Mouse (Mus musculus) adrenal gland (tissue): ENCODE data around the gene Erg.

ENCODE experiments used
- intact Hi-C: fragments of 180-260 bp; cut with DNase I; formaldehyde crosslinking; loops from one replicate; pipeline ENCODE4 v1.15.1; 2025

Gene Erg

DNA sequence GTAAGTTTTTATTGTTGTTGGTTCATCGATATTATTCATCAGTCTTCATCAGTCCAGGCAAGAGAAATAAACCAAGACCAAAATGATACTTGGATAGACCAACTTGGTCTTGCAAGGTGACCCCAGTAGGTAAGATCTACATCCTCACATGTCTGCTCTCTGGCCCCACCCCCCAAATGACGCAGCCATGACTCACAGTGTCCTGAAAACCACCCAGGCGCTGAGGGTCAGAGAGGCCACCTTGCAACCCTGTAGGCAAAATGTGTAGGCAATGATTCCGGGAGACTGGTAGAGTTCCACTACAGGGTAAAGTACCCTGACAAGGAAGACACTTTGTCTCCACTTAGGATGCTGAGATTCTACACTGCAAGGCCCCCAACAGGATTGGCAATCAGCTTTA is 138.5 kb downstream of the Erg start:
- intact Hi-C loops, result no loop called here

- intact Hi-C loops, result no loop called here
These were observed 140.0 kb downstream of the Erg start for GRCm38 (mm10) chr16:95446368-95446767.

DNA sequence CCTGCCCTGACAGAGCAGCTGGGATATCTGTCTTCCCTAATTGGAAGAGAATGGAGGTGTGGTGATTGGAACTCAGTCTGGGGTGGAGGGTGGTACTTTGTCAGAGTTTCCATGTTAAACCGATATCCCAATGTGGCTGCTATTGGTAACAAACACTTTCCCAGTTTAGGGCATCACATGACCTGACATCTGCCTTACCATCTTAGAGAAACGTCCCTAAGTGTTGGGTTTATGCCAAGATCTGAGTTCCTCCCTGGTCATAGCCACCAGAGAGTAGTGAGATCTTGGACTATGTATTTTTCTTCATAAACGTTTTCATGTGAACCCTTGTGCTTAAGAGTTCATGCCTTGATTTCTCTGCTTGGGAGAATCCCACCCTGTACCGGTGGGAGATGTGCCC is 144.4 kb downstream of the Erg start:
- intact Hi-C loops, result no loop called here

DNA sequence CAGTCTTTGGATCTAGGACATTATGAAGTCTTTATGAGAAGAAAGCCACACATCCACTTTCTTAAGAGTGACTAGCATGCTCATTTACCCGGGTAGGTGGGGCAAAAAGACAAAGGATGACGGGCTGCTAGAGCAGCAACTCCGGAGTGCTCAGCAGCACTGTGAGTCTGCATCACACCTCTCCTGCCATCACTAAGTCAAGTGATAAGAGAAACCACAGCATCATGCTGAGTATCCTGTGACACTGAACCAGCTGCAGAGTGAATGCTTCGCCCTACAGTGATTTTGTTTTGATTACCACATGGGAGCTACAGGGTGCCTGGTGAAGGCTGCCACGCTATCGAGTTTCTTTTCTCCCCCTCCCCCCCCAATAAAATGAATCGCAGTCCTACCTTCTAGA is 145.2 kb downstream of the Erg start:
- intact Hi-C loops, result no loop called here

DNA sequence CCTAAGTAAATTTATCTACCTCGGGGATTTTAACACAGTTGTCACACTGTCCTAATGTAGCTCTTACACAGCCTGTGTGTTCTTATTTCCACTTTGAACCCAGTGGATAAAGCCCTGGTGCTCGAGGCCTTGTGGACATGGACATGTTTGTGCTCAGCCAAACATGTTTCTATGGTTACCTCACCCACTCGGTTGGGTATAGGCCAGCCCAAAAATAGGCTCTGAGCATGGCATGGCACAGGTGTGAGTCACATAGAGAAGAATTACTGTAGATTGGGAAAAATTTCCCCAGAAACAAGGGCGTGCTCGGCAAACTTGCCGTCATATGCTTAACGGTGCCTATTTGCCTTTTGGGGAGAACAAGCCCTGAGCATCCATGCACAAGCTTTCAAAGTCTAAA is 146.1 kb downstream of the Erg start:
- intact Hi-C loops, result no loop called here

GRCm38 (mm10) chr16:95439794-95440193 is 146.6 kb downstream of the Erg start:
- intact Hi-C loops, result no loop called here

GRCm38 (mm10) chr16:95438848-95439540 is 147.4 kb downstream of the Erg start:
- intact Hi-C loops, result no loop called here

DNA sequence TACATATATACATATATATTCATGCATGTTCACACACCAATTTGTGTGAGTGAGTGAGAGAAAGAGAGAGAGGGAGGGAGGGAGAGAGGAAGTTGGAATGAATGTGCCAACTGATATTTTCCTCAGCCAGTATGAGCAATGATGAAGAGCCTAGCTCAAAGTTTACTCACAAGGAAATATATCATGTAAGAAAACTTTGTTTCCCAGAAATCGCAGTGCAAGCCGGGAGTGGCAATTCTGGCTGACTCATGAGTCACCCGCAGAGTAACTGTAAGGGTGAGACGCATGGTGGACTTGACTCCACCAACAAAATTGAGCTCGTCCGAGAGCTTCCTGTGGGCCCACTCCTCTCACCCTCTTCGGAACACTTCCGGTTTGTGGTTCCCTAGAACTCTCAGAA is 149.8 kb downstream of the Erg start:
- intact Hi-C loops, result no loop called here

GRCm38 (mm10) chr16:95436051-95436450 is 150.3 kb downstream of the Erg start:
- intact Hi-C loops, result no loop called here

DNA sequence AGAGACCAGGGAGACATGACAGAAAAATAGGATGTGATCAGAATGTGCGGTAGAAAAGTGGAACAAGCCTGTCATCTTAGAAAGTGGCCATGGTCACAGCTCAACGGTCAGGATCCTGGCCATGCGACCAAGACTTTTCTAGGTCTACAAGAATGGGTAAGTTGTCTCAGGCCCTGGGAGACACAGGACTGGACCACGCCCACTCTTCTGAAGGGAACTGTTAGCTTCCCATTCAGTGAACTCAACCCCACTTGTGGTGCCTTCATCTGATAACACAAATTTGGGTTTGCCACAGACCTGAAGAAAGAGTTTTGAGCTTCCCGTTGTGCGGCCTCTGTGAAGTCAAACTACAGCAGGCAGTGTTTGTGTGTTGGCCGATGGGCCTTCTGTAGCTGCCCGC is 152.0 kb downstream of the Erg start:
- intact Hi-C loops, result no loop called here

DNA sequence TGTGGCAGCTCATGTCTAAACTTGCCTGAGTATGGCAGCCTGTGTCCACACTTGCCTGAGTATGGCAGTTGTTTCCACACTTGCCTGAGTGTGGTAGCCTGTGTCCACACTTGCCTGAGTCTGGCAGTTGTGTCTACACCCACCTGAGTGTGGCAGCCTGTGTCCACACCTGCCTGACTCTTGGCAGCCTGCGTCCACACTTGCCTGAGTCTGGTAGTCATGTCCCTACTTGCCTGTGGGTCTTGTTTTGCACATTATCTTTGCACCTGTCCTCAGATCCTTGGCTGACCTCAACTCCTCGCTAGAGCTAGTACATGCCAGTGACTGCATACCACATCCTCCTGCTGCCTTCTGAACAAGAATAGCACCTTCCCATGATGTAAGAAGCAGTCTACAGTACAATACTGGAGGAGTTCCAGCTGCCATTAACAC is 153.8 kb downstream of the Erg start:
- intact Hi-C loops, result no loop called here

DNA sequence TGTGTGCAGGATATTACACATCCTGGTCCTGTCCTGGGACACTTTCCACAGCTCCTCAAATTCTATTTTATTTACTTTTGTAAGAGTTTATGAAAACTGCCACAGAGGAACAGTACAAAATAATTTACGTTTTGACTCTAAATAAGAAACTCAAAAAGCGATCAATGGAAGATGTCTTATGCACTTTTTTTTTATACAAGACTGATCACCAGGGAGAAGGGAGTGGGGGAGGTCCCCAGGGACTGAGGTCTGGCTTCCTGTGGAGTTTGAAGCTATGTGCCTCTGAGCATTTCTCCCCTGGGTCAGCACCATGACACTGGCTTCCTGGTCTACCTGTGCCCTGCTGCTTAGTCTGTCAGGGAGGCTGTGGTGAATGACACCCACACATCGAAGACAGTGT is 156.5 kb downstream of the Erg start:
- intact Hi-C loops, result no loop called here

GRCm38 (mm10) chr16:95428239-95428638 is 158.2 kb downstream of the Erg start:
- intact Hi-C loops, result no loop called here

GRCm38 (mm10) chr16:95427512-95427911 is 158.9 kb downstream of the Erg start:
- intact Hi-C loops, result no loop called here

GRCm38 (mm10) chr16:95422658-95423073 is 163.7 kb downstream of the Erg start:
- intact Hi-C loops, result no loop called here

DNA sequence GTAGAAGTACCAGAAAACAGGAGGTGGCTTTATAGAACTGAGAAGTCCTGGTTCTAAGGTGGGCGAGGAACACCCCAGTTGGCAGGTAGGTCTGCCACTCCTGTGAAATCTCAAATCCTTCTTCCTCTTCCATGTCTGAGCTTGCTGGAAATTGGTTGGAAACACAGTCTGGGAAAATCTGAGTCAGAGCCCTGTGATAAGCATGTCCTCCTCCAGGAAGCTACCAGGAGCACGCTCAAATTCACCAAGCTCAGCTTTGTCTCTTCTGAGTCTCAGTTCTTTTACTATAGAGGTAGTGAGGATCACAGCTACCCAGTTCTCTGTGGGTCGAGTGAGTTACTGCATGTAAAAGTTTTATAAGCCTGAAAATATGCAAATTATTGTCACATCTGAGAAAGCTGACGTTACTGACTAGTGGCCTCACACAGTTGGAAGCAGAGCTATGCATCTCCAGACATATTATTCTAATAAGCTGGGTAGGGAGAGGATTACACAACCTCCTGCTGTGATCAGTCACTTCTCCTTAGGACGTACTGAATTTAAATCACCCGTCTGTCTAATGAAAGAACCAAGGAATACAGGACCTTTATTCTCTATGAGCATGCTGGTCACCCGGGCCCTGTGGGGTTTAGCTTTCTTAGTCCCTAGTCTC is 165.0 kb downstream of the Erg start:
- intact Hi-C loops, result no loop called here

DNA sequence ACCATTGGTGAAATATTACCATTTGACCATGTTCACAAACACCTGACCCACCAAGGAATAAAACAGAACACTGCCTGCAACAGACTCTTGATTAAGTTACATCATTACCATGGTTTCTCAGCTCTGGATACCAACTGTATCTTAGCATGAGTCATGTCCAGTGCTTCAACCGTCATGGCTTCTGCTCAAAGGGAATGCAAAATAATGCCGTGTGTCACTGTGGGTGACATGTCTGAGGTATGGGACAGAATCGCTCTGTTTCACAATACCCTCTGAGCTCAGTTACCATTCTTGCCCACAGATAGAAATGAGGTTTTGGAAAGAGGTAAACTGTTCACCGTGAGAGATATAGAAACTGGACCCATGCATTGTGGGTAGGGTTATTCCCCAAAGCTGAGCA is 170.5 kb downstream of the Erg start:
- intact Hi-C loops, result no loop called here

DNA sequence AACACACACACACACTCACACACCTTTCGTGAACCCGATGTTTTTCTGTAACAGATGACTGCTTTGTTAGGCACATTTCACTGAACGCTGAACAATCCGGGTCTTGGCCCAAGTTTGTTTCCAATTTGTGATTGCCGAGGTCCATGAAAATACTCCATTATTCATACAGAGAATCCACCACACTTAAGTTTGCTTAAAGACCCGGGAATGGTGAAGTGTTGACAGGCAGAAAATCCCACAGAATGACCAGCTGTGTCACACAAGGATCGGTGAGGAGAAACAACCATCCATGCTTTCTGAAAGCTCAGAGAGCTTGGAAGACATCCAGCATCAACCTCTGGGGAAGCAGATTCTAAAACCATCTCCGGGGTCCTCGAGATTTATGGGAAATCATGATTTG is 171.0 kb downstream of the Erg start:
- intact Hi-C loops, result no loop called here

- intact Hi-C loops, result no loop called here
These were observed 172.9 kb downstream of the Erg start for GRCm38 (mm10) chr16:95413401-95413959.

- intact Hi-C loops, result no loop called here
These were observed 178.3 kb downstream of the Erg start for GRCm38 (mm10) chr16:95408096-95408495.

DNA sequence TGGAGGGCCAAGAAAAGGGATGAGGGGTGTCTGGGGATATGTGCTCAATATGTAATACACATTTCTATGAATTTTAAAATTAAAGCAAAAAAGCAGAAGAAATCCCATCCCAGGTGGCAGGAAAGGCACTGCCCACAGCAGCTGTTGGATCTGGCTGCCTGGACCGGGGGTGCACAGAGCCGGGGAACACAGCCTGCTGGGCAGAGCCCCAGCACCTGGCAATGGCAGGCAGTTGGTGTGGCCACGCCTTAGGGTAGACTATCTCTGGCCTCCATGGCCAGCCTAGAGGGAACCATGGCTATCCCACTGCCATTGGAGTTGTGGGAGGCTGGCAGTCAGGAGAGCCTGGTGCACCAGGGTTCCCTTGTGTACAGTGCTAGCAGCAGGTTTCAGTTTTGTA is 180.9 kb downstream of the Erg start:
- intact Hi-C loops, result no loop called here

- intact Hi-C loops, result no loop called here
These were observed 182.9 kb downstream of the Erg start for GRCm38 (mm10) chr16:95403453-95403852.

DNA sequence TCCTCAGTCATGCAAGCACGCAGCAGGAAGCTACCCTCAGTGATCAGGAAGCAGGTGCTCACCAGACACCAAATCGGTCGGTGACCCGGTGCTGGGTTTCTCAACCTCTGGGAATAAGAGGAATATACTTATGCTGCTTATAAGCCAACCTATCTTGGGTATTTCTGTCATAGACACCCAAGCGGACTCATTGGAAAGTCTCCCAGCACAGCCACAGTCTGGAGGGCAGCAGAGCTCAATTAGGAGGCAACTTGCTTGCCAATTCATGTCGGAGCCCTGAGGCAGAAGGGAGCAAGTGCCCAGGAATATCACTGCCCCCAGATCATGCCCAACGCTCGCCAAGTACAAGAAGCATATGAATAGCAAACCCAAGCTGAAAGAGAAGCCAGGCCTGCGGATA is 184.5 kb downstream of the Erg start:
- intact Hi-C loops, result no loop called here
